Mouse (Mus musculus) stomach, postnatal 0 days (tissue): ENCODE measurements at regions not wholly inside any gene's neighbourhood (a gene's known extent, or its start where the extent isn't known, plus 50 kb on each side); places are given as distances from the start of the nearest gene placed in this dataset.

ENCODE experiments used
- CTCF ChIP-seq: IDR thresholded peaks from 2 replicates; pipeline ENCODE4 v1.5.1; 2016; ENCODE audit warnings: antibody characterized with exemption, low read depth, mild to moderate bottlenecking, moderate library complexity
- EP300 ChIP-seq: optimal IDR thresholded peaks from 2 replicates; pipeline ENCODE3; 2016; ENCODE audit warnings: antibody characterized with exemption

- TF ChIP-seq CTCF: no peak
- no peak for TF ChIP-seq EP300
Measured at GRCm38 (mm10) chr4:62778621-62779020, 186.8 kb upstream of the Zfp618 start.
